12 mouse cellular contexts compared by ENCODE assay signal in the genomic region with DNA sequence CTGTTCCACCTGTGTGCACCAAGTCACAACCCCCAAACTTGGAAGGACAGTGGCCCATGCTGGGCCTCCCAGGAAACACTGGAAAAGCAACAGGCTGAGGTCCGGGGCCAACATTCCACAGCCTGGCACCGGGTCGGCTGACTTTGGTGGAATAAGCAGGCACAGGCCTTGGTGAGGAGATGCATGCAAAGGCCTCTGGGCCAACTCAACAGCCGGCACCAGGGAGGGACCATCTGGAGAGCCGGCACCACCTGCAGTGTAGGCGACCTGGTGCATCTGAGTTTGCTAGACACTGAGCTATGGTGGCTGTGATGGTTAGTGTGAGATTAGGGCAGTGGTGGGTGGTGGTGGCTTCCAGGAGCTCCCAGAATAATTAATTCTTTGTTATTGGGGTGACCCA. TPM values are rescaled to one million over a fixed set of nuclear protein-coding genes. Genes with fewer than 3 reads are reported as not detected.
DNase-seq lines count a peak whose midpoint lies in the region; ATAC-seq and TF ChIP-seq lines count a peak whose summit lies in the region.
"Had no signal": no experiment of that assay in that cellular context is flagged by ENCODE, and none has a peak within 500 bp of the region (broad histone marks: within the 10 kb centered on the region; RNA-seq: fewer than 3 reads in every experiment).

No protein-coding gene starts in this region.

- no peak overlapping the region for H3K9ac ChIP-seq in forebrain, postnatal 0 days
- H3K9ac ChIP-seq: limb, embryonic 15.5 days had no signal

- no peaks in the 10 kb centered on the region for H3K9me3 ChIP-seq in forebrain, postnatal 0 days (ENCODE audit: low read length)
- H3K9me3 ChIP-seq: limb, embryonic 15.5 days had no signal

- TF ChIP-seq POLR2A in cerebellum, adult 2 months (IDR thresholded peaks at IDR 0.05; ENCODE audit: borderline replicate concordance, insufficient read depth, low read length), result no peak

- intact Hi-C loops in left cerebral cortex, postnatal 10 days (cut with DNase I), result no loop called here

- no peaks in the 10 kb centered on the region for H3K36me3 ChIP-seq in forebrain, postnatal 0 days (ENCODE audit: insufficient read depth)

- no peak for TF ChIP-seq CTCF in cerebellum, adult 2 months (IDR thresholded peaks at IDR 0.05; ENCODE audit: borderline replicate concordance, insufficient read depth, low read depth, low read length)
- no peak for TF ChIP-seq CTCF in forebrain, postnatal 0 days (IDR thresholded peaks at IDR 0.05; ENCODE audit: low read depth)

- DNase-seq in left cerebral cortex, adult 18-20 months (ENCODE audit: low spot score in 2 of 2), result peak; percentile 51 to 66
- DNase-seq in left cerebral cortex, postnatal 10 days (ENCODE audit: extremely low spot score in 1 of 2, low spot score in 2 of 2), result no peak
- peak; percentile 95 to 97 for DNase-seq in cerebellum, adult 2 months
- no peak for DNase-seq in forebrain, postnatal 0 days
- DNase-seq in kidney, adult 18-20 months, result no peak
- DNase-seq in spleen, postnatal 10 days (ENCODE audit: low spot score in 2 of 2), result no peak
- no peak for DNase-seq in urinary bladder, postnatal 14 days (ENCODE audit: low spot score)
- DNase-seq: adrenal gland, postnatal 10 days; heart, postnatal 10 days had no signal

- no peaks in the 10 kb centered on the region; the same call in 1 of the 2 replicates for H3K27me3 ChIP-seq in cerebellum, adult 2 months (ENCODE audit: control insufficient read depth, insufficient read depth, low read length)
- H3K27me3 ChIP-seq in forebrain, postnatal 0 days (ENCODE audit: insufficient read depth, low read length), result no peaks in the 10 kb centered on the region
- H3K27me3 ChIP-seq: CH12.LX; limb, embryonic 15.5 days had no signal

- no peak overlapping the region for H3K27ac ChIP-seq in cerebellum, adult 2 months (ENCODE audit: insufficient read depth, low read length)
- peak overlapping the region; percentile 59; the same call in 1 of the 2 replicates for H3K27ac ChIP-seq in forebrain, postnatal 0 days (ENCODE audit: low read depth, low read length)
- H3K27ac ChIP-seq: limb, embryonic 15.5 days had no signal

- 4% methylated on average over 6 of the region's 6 CpGs for WGBS in cerebellum, adult 2 months
- WGBS in forebrain, postnatal 0 days, result 52% methylated on average over 6 of the region's 6 CpGs

- H3K4me2 ChIP-seq in forebrain, postnatal 0 days (ENCODE audit: low read depth), result no peak overlapping the region
- H3K4me2 ChIP-seq: limb, embryonic 15.5 days had no signal

- peaks cover 24% of the 10 kb centered on the region for H3K4me1 ChIP-seq in cerebellum, adult 2 months (ENCODE audit: control insufficient read depth, insufficient read depth, low read length)
- H3K4me1 ChIP-seq in forebrain, postnatal 0 days (ENCODE audit: insufficient read depth), result peaks cover 14% of the 10 kb centered on the region

- ATAC-seq in forebrain, postnatal 0 days, result peak; percentile 40
- ATAC-seq in megakaryocyte-erythroid progenitor cell, adult 5-6 weeks (replicated peaks; ENCODE audit: low FRiP score, low TSS enrichment, poor library complexity, severe bottlenecking), result peak; percentile 42

- no peak overlapping the region for H3K4me3 ChIP-seq in cerebellum, adult 2 months (replicated peaks; ENCODE audit: insufficient read depth, low read depth, low read length)
- H3K4me3 ChIP-seq in forebrain, postnatal 0 days (ENCODE audit: low read depth, low read length), result no peak overlapping the region
- H3K4me3 ChIP-seq: limb, embryonic 15.5 days had no signal

RNA-seq across cellular contexts. Expression of a gene that starts 46.3 kb away (rescaled TPM):
- total RNA-seq in left cerebral cortex, adult 18-20 months (2021), result 10 to 100 TPM; 26.6 to 28.8 TPM
- 10 to 100 TPM; 28.1 to 33.8 TPM for total RNA-seq in left cerebral cortex, postnatal 10 days (2021)
- polyA plus RNA-seq in cerebellum, adult 2 months (2012; rRNA removed), result 73.8 and 77.5 TPM in 2 replicates
- 86.6 and 102 TPM in 2 replicates for total RNA-seq in forebrain, postnatal 0 days (2014; rRNA removed)
- polyA plus RNA-seq in forebrain, postnatal 0 days (2015; fragmentation: Nextera tagmentation; extraction: Ambion mirVana), result 75.4 and 81.0 TPM in 2 replicates
- 13.7 and 14.7 TPM in 2 replicates for total RNA-seq in megakaryocyte-erythroid progenitor cell, adult 5-6 weeks (2014; fragmentation: Nextera tagmentation)
- 10.7 and 13.7 TPM in 2 replicates for total RNA-seq in megakaryocyte-erythroid progenitor cell, adult 5-6 weeks (2017)

Comparison
In these comparisons a context has a peak if more than half of its experiments do, and no peak if none do; other contexts are left out.
1. DNase-seq: peak in left cerebral cortex, adult 18-20 months (2 of 2) and cerebellum, adult 2 months (2 of 2); none in left cerebral cortex, postnatal 10 days (0 of 2), forebrain, postnatal 0 days (single experiment), kidney, adult 18-20 months (single experiment), spleen, postnatal 10 days (0 of 2) and urinary bladder, postnatal 14 days (single experiment).